Mouse (Mus musculus) liver, embryonic 12.5 days (tissue): ENCODE measurements around the gene Nipa2. TPM values are rescaled to one million over a fixed set of nuclear protein-coding genes. Genes with fewer than 3 reads are reported as not detected.
"Not testable (repeated sequence)": the region's sequence is repeated elsewhere in the genome, so short reads cannot be mapped to it uniquely, and the experiment has no call there.

Source experiments
- ATAC-seq: fragments of 200-750 bp; cut with Nextera tagmentation; 2 replicates; pipeline ENCODE4 v1.8.0; 2017; ENCODE audit warnings: moderate number of reproducible peaks, mild to moderate bottlenecking, moderate library complexity
- H3K27ac ChIP-seq: fragments of 300-500 bp; sonication (generic); 2 replicates; pipeline ENCODE4 v1.5.1; 2016; ENCODE audit warnings: mild to moderate bottlenecking
- H3K27me3 ChIP-seq: fragments of 300-500 bp; sonication (generic); replicated peaks from 2 replicates; pipeline ENCODE4 v1.6.1; 2016; ENCODE audit warnings: mild to moderate bottlenecking, moderate library complexity
- H3K36me3 ChIP-seq: fragments of 300-500 bp; sonication (generic); 2 replicates; pipeline ENCODE4 v1.6.1; 2016; ENCODE audit warnings: mild to moderate bottlenecking, moderate library complexity
- H3K4me1 ChIP-seq: fragments of 300-500 bp; sonication (generic); 2 replicates; pipeline ENCODE4 v1.6.1; 2016
- H3K4me2 ChIP-seq: fragments of 300-500 bp; sonication (generic); 2 replicates; pipeline ENCODE4 v1.6.1; 2016; ENCODE audit warnings: mild to moderate bottlenecking, moderate library complexity
- H3K4me3 ChIP-seq: fragments of 300-500 bp; sonication (generic); 2 replicates; pipeline ENCODE4 v1.5.1; 2016; ENCODE audit warnings: mild to moderate bottlenecking, moderate library complexity
- H3K9ac ChIP-seq: fragments of 300-500 bp; sonication (generic); 2 replicates; pipeline ENCODE4 v1.6.1; 2016; ENCODE audit warnings: mild to moderate bottlenecking, moderate library complexity
- H3K9me3 ChIP-seq: fragments of 300-500 bp; sonication (generic); replicated peaks from 2 replicates; pipeline ENCODE4 v1.6.1; 2016; ENCODE audit warnings: mild to moderate bottlenecking, moderate library complexity
- WGBS: fragments of 180-500 bp; shearing (Covaris S2); methylation state at CpG from one replicate; pipeline ENCODE4 v1.1.7; 2016; ENCODE audit not compliant: insufficient replicate concordance; 5-methylcytosine and 5-hydroxymethylcytosine counted together
- polyA plus RNA-seq: library from polyadenylated mRNA; unstranded; fragments of >200 nt; fragmentation: Nextera tagmentation; extraction: Ambion mirVana; gene quantifications from 2 replicates; pipeline ENCODE4 v1.2.1, GENCODE M21; 2016

Nipa2 gene
- polyA plus RNA-seq, 1 experiment from 2014 or later, result 37.5 TPM

- Histone ChIP-seq H3K27me3 (no peaks in the 10 kb centered on the region), H3K27ac (no peak overlapping the region), H3K4me2 (no peak overlapping the region), H3K4me3 (no peak overlapping the region), H3K4me1 (no peaks in the 10 kb centered on the region), H3K36me3 (peaks cover 63% of the 10 kb centered on the region), H3K9ac (no peak overlapping the region), H3K9me3 (no peaks in the 10 kb centered on the region)
- 82% methylated on average over 2 of the region's 2 CpGs for WGBS
- no peak for ATAC-seq
Measured at GRCm38 (mm10) chr7:55928649-55929048, 33.6 kb downstream of the Nipa2 start.

- H3K4me1 ChIP-seq, result no peaks in the 10 kb centered on the region
- H3K4me3 ChIP-seq, result no peak overlapping the region
- no peak overlapping the region for H3K4me2 ChIP-seq
- ATAC-seq, result no peak; the same call in 1 of the 2 replicates
- no peak overlapping the region for H3K27ac ChIP-seq
- peaks cover 69% of the 10 kb centered on the region for H3K36me3 ChIP-seq
- no peaks in the 10 kb centered on the region for H3K27me3 ChIP-seq
- WGBS, result 70% methylated on average over 4 of the region's 4 CpGs
- no peaks in the 10 kb centered on the region for H3K9me3 ChIP-seq
- no peak overlapping the region for H3K9ac ChIP-seq
Measured at GRCm38 (mm10) chr7:55927262-55927661, 35.0 kb downstream of the Nipa2 start.

- not testable (repeated sequence) for H3K27ac ChIP-seq, H3K27me3 ChIP-seq, H3K4me2 ChIP-seq, H3K4me3 ChIP-seq, H3K9me3 ChIP-seq, ATAC-seq, H3K9ac ChIP-seq, H3K4me1 ChIP-seq
- WGBS, result 89% methylated on average over 11 of the region's 11 CpGs
- H3K36me3 ChIP-seq, result peaks cover 55% of the 10 kb centered on the region
Measured at GRCm38 (mm10) chr7:55918365-55918764, 43.9 kb downstream of the Nipa2 start.

- Histone ChIP-seq H3K9me3 (no peaks in the 10 kb centered on the region), H3K27ac (no peak overlapping the region), H3K36me3 (peaks cover 67% of the 10 kb centered on the region), H3K9ac (no peak overlapping the region), H3K4me1 (no peaks in the 10 kb centered on the region), H3K4me2 (no peak overlapping the region), H3K27me3 (no peaks in the 10 kb centered on the region), H3K4me3 (no peak overlapping the region)
- no peak for ATAC-seq
- 84% methylated on average over 5 of the region's 5 CpGs for WGBS
Measured at GRCm38 (mm10) chr7:55912118-55912517, 50.2 kb downstream of the Nipa2 start.

- no peak overlapping the region for H3K4me3 ChIP-seq
- ATAC-seq, result no peak
- peaks cover 59% of the 10 kb centered on the region for H3K36me3 ChIP-seq
- H3K9me3 ChIP-seq, result no peaks in the 10 kb centered on the region
- H3K27me3 ChIP-seq, result no peaks in the 10 kb centered on the region
- H3K27ac ChIP-seq, result no peak overlapping the region
- H3K4me2 ChIP-seq, result no peak overlapping the region
- no peak overlapping the region for H3K9ac ChIP-seq
- 80% methylated on average over 8 of the region's 8 CpGs for WGBS
- no peaks in the 10 kb centered on the region for H3K4me1 ChIP-seq
Measured at GRCm38 (mm10) chr7:55911371-55911770, 50.9 kb downstream of the Nipa2 start.

- Histone ChIP-seq H3K36me3 (peaks cover 62% of the 10 kb centered on the region), H3K4me2 (no peak overlapping the region), H3K9ac (no peak overlapping the region), H3K4me3 (no peak overlapping the region), H3K9me3 (no peaks in the 10 kb centered on the region), H3K27me3 (no peaks in the 10 kb centered on the region), H3K4me1 (no peaks in the 10 kb centered on the region), H3K27ac (no peak overlapping the region)
- ATAC-seq, result no peak
- 74% methylated on average over 2 of the region's 2 CpGs for WGBS
Measured at GRCm38 (mm10) chr7:55910356-55910755, 51.9 kb downstream of the Nipa2 start.

- Histone ChIP-seq H3K27me3 (no peaks in the 10 kb centered on the region), H3K27ac (no peak overlapping the region), H3K9ac (no peak overlapping the region), H3K9me3 (no peaks in the 10 kb centered on the region), H3K4me1 (no peaks in the 10 kb centered on the region), H3K36me3 (peaks cover 58% of the 10 kb centered on the region), H3K4me2 (no peak overlapping the region), H3K4me3 (no peak overlapping the region)
- ATAC-seq, result no peak
- WGBS, result 79% methylated on average over 1 of the region's 1 CpGs
Measured at GRCm38 (mm10) chr7:55909519-55909918, 52.8 kb downstream of the Nipa2 start.

- Histone ChIP-seq H3K4me3 (no peak overlapping the region), H3K9ac (no peak overlapping the region), H3K4me2 (no peak overlapping the region), H3K36me3 (peaks cover 58% of the 10 kb centered on the region), H3K27ac (no peak overlapping the region), H3K27me3 (no peaks in the 10 kb centered on the region), H3K9me3 (no peaks in the 10 kb centered on the region), H3K4me1 (no peaks in the 10 kb centered on the region)
- 65% methylated on average over 2 of the region's 2 CpGs for WGBS
- ATAC-seq, result no peak
Measured at GRCm38 (mm10) chr7:55905449-55905848, 56.8 kb downstream of the Nipa2 start.

GRCm38 (mm10) chr7:55903766-55904165 is 58.5 kb downstream of the Nipa2 start:
- WGBS, result 50% methylated on average over 5 of the region's 5 CpGs
- no peak overlapping the region for H3K4me2 ChIP-seq
- no peaks in the 10 kb centered on the region for H3K9me3 ChIP-seq
- no peak overlapping the region for H3K9ac ChIP-seq
- ATAC-seq, result no peak
- H3K36me3 ChIP-seq, result peaks cover 64% of the 10 kb centered on the region
- no peaks in the 10 kb centered on the region for H3K27me3 ChIP-seq
- H3K4me1 ChIP-seq, result no peaks in the 10 kb centered on the region
- no peak overlapping the region for H3K4me3 ChIP-seq
- no peak overlapping the region for H3K27ac ChIP-seq

GRCm38 (mm10) chr7:55891797-55892196 is 70.5 kb downstream of the Nipa2 start:
- Histone ChIP-seq H3K4me2 (no peak overlapping the region), H3K9ac (no peak overlapping the region), H3K27ac (no peak overlapping the region), H3K4me3 (no peak overlapping the region), H3K36me3 (peaks cover 53% of the 10 kb centered on the region), H3K4me1 (no peaks in the 10 kb centered on the region), H3K27me3 (no peaks in the 10 kb centered on the region), H3K9me3 (no peaks in the 10 kb centered on the region)
- no peak for ATAC-seq
- 81% methylated on average over 11 of the region's 11 CpGs for WGBS

- no peaks in the 10 kb centered on the region for H3K27me3 ChIP-seq
Measured at GRCm38 (mm10) chr7:55890731-55891130, 71.5 kb downstream of the Nipa2 start.

GRCm38 (mm10) chr7:55889996-55890395 is 72.3 kb downstream of the Nipa2 start:
- no peaks in the 10 kb centered on the region for H3K27me3 ChIP-seq
- no peaks in the 10 kb centered on the region for H3K9me3 ChIP-seq
- no peak overlapping the region for H3K27ac ChIP-seq
- peaks cover 48% of the 10 kb centered on the region for H3K36me3 ChIP-seq
- H3K4me1 ChIP-seq, result no peaks in the 10 kb centered on the region
- no peak overlapping the region for H3K9ac ChIP-seq
- H3K4me3 ChIP-seq, result no peak overlapping the region
- 77% methylated on average over 4 of the region's 4 CpGs for WGBS
- ATAC-seq, result no peak
- no peak overlapping the region for H3K4me2 ChIP-seq

More at GRCm38 (mm10) chr7:55890731-55891130, 71.5 kb downstream of the Nipa2 start:
- H3K4me3 ChIP-seq, result no peak overlapping the region
- no peak overlapping the region for H3K27ac ChIP-seq
- H3K9ac ChIP-seq, result no peak overlapping the region
- no peak for ATAC-seq
- peaks cover 50% of the 10 kb centered on the region for H3K36me3 ChIP-seq
- H3K9me3 ChIP-seq, result no peaks in the 10 kb centered on the region
- H3K4me2 ChIP-seq, result no peak overlapping the region
- no peaks in the 10 kb centered on the region for H3K4me1 ChIP-seq

GRCm38 (mm10) chr7:55888603-55889002 is 73.7 kb downstream of the Nipa2 start:
- Histone ChIP-seq H3K36me3 (peaks cover 40% of the 10 kb centered on the region), H3K4me2 (no peak overlapping the region)
- 72% methylated on average over 4 of the region's 4 CpGs for WGBS

More at GRCm38 (mm10) chr7:55888603-55889002, 73.7 kb downstream of the Nipa2 start:
- Histone ChIP-seq H3K27ac (no peak overlapping the region), H3K9me3 (no peaks in the 10 kb centered on the region), H3K4me1 (no peaks in the 10 kb centered on the region), H3K4me3 (no peak overlapping the region), H3K27me3 (no peaks in the 10 kb centered on the region), H3K9ac (no peak overlapping the region)
- no peak for ATAC-seq
